Mouse (Mus musculus): ENCODE results near the gene Spa17.

GRCm38 (mm10) chr9:37616770-37617169, 3.2 kb upstream of the Spa17 start:
- TF ChIP-seq CTCF (IDR thresholded peaks at IDR 0.05; ENCODE audit: low read depth, low read length) (peak; percentile 64), POLR2A (IDR thresholded peaks at IDR 0.05; ENCODE audit: extremely low read depth, insufficient read depth, low read length) (no peak)

Data from liver, adult 2 months (tissue).